Mouse (Mus musculus) brain, embryonic 14.5 days (tissue): ENCODE data around the gene Krt12. TPM values are rescaled to one million over a fixed set of nuclear protein-coding genes. Genes with fewer than 3 reads are reported as not detected.

Experiments
- DNase-seq: peaks from one replicate; pipeline ENCODE4 v3.0.0-alpha.2; 2011; ENCODE audit warnings: low read depth
- CTCF ChIP-seq: fragments of 200-500 bp; IDR thresholded peaks from 2 replicates; pipeline ENCODE4 v1.5.1; 2012; ENCODE audit warnings: inconsistent platforms, mild to moderate bottlenecking, moderate library complexity, borderline replicate concordance; ENCODE audit not compliant: insufficient read depth, insufficient read length; ENCODE audit errors: extremely low read depth
- POLR2A ChIP-seq: fragments of 200-500 bp; IDR thresholded peaks from 2 replicates; pipeline ENCODE4 v1.6.1; 2012; ENCODE audit warnings: mild to moderate bottlenecking, inconsistent platforms, borderline replicate concordance; ENCODE audit not compliant: poor library complexity, insufficient read depth, insufficient read length, severe bottlenecking; ENCODE audit errors: extremely low read depth
- polyA plus RNA-seq: library from polyadenylated mRNA; depleted of rRNA; stranded (reverse); fragments of >200 nt; gene quantifications from 2 replicates; pipeline ENCODE4 v1.2.3, GENCODE M21; 2012; rRNA removed

The Krt12 gene
- polyA plus RNA-seq, 1 experiment: 0.05 TPM

GRCm38 (mm10) chr11:99369853-99370451 lies 52.1 kb downstream of the Krt12 start:
- no peak for TF ChIP-seq CTCF
- no peak for TF ChIP-seq POLR2A
- DNase-seq: peak; percentile 35

GRCm38 (mm10) chr11:99369229-99369628 lies 52.8 kb downstream of the Krt12 start:
- TF ChIP-seq POLR2A: no peak
- TF ChIP-seq CTCF: peak; percentile 56; the same call in 1 of the 2 replicates
- DNase-seq: peak; percentile 19

GRCm38 (mm10) chr11:99366791-99367190 lies 55.3 kb downstream of the Krt12 start:
- no peak for DNase-seq

More at GRCm38 (mm10) chr11:99366791-99367190, 55.3 kb downstream of the Krt12 start:
- TF ChIP-seq CTCF: no peak
- no peak for TF ChIP-seq POLR2A

Other genes starting within 250 kb of the Krt12 start
- 162 and 270 TPM in 2 replicates for gene Smarce1, start 191.2 kb downstream of the Krt12 start, polyA plus RNA-seq
- 1.4 and 2.9 TPM in 2 replicates for gene Krt222, start 178.2 kb downstream of the Krt12 start, polyA plus RNA-seq
- 0.08 TPM in 1 of 2 replicates, not detected in the other for gene Krt24, start 137.0 kb downstream of the Krt12 start, polyA plus RNA-seq
- gene Krt25, start 99.3 kb downstream of the Krt12 start, polyA plus RNA-seq: 0.04 and 0.05 TPM in 2 replicates
- 0.06 and 0.08 TPM in 2 replicates for gene Krt26, start 84.3 kb downstream of the Krt12 start, polyA plus RNA-seq
- 0.05 TPM in 1 of 2 replicates, not detected in the other for gene Krt27, start 71.2 kb downstream of the Krt12 start, polyA plus RNA-seq
- 0.23 and 0.25 TPM in 2 replicates for gene Krt28, start 47.4 kb downstream of the Krt12 start, polyA plus RNA-seq
- gene Krt10, start 32.9 kb downstream of the Krt12 start, polyA plus RNA-seq: 11.9 and 20.0 TPM in 2 replicates
- gene Krt20, start 15.9 kb upstream of the Krt12 start, polyA plus RNA-seq: 0.14 TPM in 1 of 2 replicates, not detected in the other
- 0.08 TPM in 1 of 2 replicates, not detected in the other for gene Krt23, start 70.9 kb upstream of the Krt12 start, polyA plus RNA-seq
- not detected in 2 replicates for gene Krt39, start 99.1 kb upstream of the Krt12 start, polyA plus RNA-seq
- gene Krt40, start 120.9 kb upstream of the Krt12 start, polyA plus RNA-seq: not detected in 2 replicates
- not detected in 2 replicates for gene Krtap3-3, start 128.6 kb upstream of the Krt12 start, polyA plus RNA-seq
- not detected in 2 replicates for gene Krtap3-2, start 134.6 kb upstream of the Krt12 start, polyA plus RNA-seq
- not detected in 2 replicates for gene Gm11939, start 137.2 kb upstream of the Krt12 start, polyA plus RNA-seq
- gene Krtap3-1, start 144.4 kb upstream of the Krt12 start, polyA plus RNA-seq: not detected in 2 replicates
- not detected in 2 replicates for gene Krtap1-5, start 158.8 kb upstream of the Krt12 start, polyA plus RNA-seq
- not detected in 2 replicates for gene Krtap1-4, start 161.4 kb upstream of the Krt12 start, polyA plus RNA-seq
- gene Krtap1-3, start 169.1 kb upstream of the Krt12 start, polyA plus RNA-seq: not detected in 2 replicates
- not detected in 2 replicates for gene Krtap9-3, start 175.8 kb upstream of the Krt12 start, polyA plus RNA-seq
- gene Gm11938, start 181.0 kb upstream of the Krt12 start, polyA plus RNA-seq: not detected in 2 replicates
- not detected in 2 replicates for gene Gm11937, start 187.9 kb upstream of the Krt12 start, polyA plus RNA-seq
- gene Krtap2-4, start 192.6 kb upstream of the Krt12 start, polyA plus RNA-seq: not detected in 2 replicates
- gene Gm11562, start 198.2 kb upstream of the Krt12 start, polyA plus RNA-seq: not detected in 2 replicates
- gene Krtap4-1, start 206.0 kb upstream of the Krt12 start, polyA plus RNA-seq: not detected in 2 replicates
- gene Krtap4-2, start 212.8 kb upstream of the Krt12 start, polyA plus RNA-seq: not detected in 2 replicates
- gene Krtap4-7, start 221.8 kb upstream of the Krt12 start, polyA plus RNA-seq: not detected in 2 replicates
- not detected in 2 replicates for gene Gm11555, start 228.0 kb upstream of the Krt12 start, polyA plus RNA-seq
- gene Gm11563, start 236.7 kb upstream of the Krt12 start, polyA plus RNA-seq: not detected in 2 replicates
- not detected in 2 replicates for gene Krtap4-6, start 243.7 kb upstream of the Krt12 start, polyA plus RNA-seq